Mouse (Mus musculus) retina, postnatal 1 day (tissue): Measurements from ENCODE around the gene Parvb.

ENCODE experiments used
- DNase-seq: peaks from one replicate; pipeline ENCODE4 v3.0.0-alpha.2; 2012

Parvb gene

GRCm38 (mm10) chr15:84295225-84295624 is 63.4 kb downstream of the Parvb start:
- peak; percentile 69 for DNase-seq

DNA sequence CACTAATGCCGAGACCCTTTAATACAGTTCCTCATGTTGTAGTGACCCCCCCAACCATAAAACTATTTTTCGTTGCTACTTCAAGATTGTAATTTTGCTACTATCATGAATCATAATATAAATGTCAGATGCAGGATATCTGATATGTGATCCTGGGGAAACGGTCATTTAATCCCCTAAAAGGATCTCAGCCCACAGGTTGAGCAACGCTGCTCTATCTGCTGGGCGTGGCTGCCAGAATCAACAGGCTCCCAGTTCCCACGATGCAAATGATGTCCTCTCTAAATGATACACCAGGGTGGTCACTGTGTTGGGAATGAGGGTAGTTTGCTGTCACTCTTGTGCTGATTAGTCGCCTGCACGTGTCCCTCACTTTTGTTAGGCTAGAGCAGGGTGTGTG is 65.6 kb downstream of the Parvb start:
- DNase-seq, result no peak

DNA sequence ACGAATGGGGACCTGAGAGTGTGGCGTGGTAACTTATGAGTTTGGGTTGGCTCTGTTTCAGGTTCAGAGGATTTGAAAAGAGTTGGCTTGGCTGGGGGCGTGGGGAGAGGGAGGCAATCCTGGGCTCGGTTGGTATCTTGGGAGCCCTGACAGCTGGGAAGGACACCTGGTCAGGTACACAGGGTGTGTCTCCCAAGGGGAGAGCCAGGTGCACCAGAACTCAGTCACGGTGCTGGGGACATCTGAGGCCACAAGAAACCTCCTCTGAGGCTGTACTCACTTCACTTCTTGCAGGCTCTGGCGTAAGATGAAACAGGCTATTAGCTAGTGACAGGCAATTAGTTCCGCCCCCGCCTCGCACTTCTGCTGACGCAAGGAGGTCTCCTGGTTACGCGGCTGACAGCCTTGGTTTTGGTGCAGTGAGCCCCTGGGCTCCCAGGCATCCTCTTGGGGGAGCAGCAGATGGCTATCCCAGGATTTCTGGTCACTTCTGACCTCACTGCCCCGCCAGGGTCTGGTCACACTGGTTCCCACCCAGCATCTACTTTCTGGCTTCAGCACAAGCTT is 67.0 kb downstream of the Parvb start:
- DNase-seq, result peak; percentile 58

GRCm38 (mm10) chr15:84299662-84300333 is 68.0 kb downstream of the Parvb start:
- peak; percentile 75 for DNase-seq

DNA sequence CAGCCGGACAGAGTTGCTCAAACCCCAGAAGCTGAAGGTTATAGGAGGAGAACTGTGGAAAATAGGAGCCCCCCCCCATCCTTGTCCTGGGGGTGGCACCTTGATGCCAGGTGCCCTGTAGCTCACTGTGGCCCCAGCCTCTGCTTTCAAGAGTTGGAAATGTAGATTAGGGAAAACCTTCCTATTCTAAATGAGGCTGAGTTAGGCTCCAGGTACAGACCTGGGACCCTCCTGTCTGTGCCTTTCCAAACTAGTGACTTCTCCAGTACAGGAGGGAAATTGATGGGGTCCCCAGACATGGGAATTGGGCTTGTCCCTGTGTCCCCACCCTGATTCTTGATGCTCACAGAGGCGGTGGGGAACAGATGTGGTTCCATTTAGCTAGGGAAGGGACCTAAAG is 68.7 kb downstream of the Parvb start:
- no peak for DNase-seq

DNA sequence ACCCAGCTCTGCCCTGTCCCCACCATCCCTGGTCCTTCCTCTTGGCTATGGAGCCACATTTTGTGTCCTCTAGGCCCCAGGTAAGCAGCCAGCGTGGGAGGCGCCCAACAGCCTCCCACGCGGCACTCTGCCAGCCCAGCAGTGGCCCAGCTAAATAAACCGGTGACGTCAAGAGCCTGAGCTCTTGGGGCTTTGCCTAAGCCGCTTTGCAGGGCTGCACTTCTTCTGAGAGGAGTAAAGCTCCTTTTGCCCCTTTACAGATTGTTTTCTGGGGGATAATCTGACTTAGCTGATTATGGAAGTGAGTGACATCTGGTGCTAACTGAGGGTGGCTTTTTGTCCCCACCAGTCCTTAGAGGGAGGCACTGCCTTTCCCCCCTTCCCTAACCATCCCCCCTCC is 69.2 kb downstream of the Parvb start:
- peak; percentile 95 for DNase-seq

DNA sequence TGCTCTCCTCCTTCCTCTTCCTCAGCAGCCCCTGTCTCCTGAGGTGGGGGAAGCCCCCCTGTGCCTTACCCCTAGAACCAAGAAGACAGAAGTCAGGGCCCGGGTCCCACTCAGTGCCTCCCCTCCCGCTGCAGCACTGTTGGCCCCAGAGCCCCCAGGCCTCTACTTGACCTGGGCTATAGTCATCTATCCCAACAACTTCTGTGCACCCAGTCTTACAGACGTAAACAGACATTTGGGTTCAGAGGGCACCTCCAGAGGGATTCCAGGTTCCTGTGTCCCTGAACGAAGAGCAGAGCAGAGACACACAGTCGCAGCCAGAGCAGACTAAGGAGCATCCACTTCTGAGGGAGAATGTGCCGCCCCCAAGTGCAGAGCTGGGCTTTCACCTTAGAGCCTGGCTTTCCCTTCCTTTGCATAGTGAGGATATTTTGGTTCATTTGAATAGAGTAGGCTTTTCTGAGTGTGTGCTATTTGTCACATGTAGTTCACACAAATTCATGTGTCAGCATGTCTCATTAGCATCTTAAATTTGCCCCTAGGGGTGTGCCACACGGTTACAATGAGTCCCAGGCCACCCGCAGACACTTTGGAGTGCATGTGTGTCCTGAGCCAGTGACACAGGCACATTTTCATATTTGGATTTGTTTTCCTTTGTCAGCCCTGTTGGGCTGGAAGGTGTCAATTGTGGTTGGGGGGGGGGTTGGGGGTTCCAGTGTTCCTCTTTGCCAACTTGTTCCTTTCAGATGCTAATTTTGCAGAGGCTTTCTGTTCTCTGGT is 70.0 kb downstream of the Parvb start:
- DNase-seq, result peak; percentile 48

DNA sequence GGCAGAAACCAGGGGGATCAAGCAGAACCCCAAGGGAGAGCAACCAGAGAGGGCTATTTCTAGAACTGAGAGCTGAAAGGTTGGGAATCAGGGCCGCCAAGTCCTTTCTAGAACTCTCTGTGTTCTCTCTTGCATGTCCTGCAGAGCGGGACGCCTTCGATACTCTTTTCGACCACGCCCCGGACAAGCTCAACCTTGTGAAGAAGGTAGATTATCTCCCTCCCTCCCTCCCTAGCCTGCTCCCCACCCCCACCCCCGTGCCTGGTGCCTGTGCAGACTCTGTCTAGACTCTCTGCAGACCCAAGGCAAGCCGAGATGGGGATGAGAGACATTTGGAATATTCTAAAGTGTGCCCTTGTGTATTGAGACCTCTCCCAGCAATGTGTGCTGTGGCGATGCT is 71.4 kb downstream of the Parvb start:
- peak; percentile 32 for DNase-seq

DNA sequence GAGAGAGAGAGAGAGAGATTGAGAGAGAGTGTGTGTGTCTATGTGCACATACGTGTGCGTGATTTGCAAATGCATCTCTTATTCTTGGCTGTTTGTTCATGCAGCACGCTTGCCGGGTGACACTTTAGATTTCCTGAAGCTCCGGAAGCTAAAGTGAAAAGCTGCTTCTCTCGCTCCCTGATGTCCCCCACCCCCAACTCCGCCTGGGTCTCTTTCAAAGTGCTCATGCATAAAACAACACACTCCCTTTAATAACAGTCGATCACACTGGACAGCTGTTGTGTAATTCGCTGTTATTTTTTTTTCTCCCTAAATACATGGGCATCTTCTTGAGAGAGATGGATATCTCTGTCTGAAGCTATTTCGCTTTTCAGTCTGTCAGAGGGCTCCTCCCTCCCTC is 73.5 kb downstream of the Parvb start:
- DNase-seq, result peak; percentile 30

GRCm38 (mm10) chr15:84310271-84310670 is 78.4 kb downstream of the Parvb start:
- no peak for DNase-seq

DNA sequence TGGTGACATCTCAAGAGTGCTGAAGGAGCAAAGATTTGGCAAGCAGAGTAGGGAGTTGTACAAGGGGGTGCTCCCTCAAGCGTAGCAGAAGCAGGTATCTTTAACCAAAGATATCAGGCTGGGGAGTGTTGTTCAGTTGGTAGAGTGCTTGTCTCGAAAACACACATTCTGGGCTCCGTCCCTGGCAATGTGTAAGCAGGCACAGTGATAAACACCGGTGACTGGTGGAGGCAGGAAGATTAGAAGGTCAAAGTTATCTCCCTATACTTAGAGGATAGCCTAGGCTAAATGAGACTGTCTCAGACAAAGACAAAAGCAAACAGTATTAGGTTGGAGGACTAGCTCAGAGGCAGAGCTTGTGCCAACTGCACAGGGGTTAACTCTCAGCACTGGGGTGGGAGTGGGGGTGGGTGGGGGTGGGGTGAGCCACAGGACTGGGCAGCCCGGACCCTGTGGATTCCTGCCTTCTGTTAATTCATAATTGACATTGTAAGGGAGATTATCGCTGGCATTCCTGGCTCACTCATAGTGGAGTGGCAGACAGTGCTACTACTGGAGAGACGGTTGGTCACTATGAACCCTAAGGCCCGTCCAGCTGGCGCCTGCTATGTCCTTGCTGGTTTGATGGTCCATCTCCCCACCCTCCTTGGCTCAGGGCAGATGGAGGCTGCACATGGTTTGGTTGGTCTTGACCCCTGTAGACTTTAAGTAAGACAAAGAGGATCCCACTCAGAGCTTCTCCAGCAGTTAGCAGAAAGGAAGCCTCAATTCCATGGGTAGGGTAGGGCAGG is 79.6 kb downstream of the Parvb start:
- peak; percentile 45 for DNase-seq

DNA sequence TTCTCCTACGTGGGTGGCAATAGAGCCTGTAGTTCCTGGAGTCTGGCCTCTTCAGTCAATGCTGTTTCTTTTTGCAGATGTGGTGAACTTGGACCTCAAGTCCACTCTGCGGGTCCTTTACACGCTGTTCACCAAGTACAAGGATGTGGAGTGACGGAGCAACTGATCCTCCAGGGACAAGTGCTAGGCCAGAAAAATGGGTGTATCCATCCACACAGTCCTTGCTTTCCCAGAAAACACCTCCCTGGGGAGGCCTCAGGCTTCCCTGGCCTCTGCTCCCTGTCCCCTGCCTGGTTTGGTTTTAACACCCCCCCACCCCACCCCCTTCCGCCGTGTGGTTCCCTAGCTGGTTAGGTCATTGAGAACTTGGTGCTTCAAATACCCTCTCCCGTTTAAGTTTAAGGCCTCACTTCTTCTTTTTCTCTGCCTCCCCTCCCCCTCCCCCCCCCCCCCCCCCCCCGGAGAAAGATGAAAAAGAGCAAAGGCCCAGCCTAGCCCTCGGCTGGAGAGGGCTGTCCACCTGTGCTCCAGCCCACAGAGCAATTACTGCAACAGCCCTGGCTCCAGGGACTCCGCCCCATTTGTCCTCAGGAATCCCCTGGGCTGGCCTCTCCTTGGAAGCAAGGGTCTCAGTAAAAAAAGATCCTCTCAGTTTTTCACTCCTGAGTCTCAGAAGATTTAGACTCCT is 81.2 kb downstream of the Parvb start:
- DNase-seq, result peak; percentile 14

- DNase-seq, result peak; percentile 18
Observed at GRCm38 (mm10) chr15:84313566-84313878, 81.7 kb downstream of the Parvb start.

- DNase-seq, result peak; percentile 44
Observed at GRCm38 (mm10) chr15:84314420-84315080, 82.7 kb downstream of the Parvb start.

DNA sequence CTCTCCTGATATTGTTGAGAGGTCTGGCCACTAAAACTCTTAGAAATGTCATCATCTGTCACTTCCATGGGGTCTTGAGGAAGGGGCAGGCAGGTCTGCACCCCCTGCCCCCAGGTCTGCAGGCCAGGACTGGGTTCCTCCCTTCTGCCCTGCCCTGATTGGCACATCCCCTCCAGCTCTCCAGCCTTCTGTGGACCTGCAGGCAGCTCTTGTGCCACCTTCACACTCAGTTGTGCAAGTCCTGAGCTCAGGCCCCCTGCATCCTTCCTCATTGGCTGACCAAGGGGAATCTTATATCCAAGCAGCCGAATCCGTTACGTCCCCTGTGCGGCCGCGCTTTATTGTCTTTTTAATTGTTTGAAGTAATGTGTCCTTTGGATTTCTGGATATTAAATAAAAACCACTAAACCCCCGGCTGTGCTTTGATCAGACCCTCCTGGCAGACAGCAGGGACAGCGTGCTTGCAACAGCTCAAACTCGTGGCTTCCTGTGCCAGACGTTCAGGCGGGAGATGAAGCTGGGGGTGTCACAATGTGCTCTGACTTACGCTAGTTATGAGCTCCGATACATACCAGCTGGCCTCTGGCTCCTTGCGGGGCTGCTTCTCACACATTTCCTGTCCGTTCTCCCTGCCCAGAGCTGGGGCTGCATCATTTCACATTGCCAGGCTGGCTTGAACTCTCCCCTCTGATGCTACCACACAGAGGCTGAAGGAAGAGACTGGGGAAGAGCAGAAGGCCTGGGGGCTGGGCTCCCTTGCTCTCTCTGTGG is 83.6 kb downstream of the Parvb start:
- DNase-seq, result peak; percentile 20

DNA sequence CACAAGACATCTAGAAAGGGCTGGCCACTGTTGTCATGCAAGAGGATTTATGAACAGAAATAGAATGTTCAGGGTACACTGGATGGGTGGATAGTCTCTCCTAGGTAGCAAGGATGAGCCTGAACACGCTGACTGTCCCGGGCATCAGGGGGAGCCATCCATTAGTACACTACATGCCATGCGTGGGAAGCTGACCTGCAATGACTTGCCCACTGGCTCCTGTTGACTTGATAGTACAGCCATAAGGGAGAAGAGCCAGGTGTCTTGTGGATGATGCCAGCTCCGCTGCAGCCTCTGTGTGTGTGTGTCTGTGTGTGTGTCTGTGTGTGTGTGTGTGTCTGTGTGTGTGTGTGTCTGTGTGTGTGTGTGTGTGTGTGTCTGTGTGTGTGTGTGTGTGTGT is 87.5 kb downstream of the Parvb start:
- DNase-seq, result no peak

DNA sequence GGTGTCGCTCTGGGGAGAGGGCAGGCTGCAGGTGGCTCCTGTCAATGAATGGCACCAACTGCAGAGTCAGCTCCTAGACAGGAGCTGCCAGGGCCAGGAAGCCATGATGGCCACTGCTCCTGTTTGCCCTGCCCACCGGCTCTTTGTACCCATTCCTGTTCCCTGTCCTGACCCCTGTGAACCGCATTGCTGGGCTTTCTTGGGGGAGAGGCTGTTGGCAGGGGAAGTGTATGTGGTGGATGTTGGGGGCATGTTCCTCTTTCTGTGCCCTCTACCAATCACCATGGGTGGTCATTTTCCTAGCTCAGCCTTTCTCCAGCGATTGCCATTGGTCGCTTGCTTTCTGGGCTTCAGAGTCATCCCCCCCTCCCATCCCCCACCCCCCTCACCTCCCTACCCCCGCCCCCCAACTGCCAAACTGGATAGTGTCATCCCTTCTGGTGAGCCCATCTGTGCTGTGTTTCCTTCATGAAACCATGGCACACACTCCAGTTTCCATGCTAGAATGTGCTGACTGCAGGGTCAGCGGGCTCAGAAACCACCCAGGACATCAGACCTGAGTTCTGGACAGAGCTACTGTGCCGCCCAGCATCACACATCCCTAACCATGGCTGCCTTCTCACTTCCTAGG is 89.8 kb downstream of the Parvb start:
- DNase-seq, result peak; percentile 37

DNA sequence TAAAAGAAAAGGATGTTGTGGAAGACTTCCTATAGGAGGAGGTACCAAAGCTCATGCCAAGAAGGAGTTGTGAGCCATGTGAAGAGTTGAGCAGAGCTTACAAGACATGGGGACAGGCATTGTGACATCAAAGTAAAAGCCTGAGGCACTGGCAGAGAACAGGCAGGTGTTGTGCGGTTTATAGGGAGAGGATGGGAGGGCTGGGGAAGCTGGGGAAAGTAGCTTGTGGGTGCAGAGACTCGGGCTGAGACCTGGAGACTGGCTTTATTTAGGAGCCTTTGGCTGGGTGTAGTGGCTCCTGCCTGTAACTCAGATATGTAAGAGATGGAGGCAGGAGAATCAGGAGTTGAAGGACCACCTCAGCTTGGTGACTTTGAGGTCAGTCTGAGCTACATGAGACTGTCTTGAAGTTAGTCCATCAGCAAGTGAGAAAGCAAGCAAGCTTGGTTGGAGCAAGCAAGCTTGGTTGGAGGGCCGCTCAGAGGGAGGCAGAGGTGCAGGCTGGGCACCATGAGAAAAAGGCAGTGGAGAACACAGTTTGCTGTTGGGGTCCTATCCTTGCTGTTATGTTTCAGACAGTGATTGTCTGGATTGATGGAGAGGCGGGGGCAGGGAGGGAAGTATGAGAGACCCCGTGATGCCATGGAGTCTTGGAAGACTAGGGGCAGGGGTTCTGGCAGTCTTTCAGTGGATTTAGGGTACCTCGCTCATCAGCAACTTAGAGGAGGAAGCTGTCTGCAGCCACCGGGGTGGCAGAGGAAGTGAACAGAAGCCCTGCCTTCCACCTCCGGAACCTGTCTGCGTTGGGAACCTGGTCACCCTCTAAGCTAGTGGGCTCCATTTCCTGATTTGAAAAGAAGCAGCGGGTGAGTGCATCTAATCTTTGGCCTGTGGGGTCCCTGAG is 92.4 kb downstream of the Parvb start, which contains the start of gene Parvg:
TSS of gene Parvg (plus strand) at position 61 of the 904 bp plus-strand sequence.
- no peak for DNase-seq

DNA sequence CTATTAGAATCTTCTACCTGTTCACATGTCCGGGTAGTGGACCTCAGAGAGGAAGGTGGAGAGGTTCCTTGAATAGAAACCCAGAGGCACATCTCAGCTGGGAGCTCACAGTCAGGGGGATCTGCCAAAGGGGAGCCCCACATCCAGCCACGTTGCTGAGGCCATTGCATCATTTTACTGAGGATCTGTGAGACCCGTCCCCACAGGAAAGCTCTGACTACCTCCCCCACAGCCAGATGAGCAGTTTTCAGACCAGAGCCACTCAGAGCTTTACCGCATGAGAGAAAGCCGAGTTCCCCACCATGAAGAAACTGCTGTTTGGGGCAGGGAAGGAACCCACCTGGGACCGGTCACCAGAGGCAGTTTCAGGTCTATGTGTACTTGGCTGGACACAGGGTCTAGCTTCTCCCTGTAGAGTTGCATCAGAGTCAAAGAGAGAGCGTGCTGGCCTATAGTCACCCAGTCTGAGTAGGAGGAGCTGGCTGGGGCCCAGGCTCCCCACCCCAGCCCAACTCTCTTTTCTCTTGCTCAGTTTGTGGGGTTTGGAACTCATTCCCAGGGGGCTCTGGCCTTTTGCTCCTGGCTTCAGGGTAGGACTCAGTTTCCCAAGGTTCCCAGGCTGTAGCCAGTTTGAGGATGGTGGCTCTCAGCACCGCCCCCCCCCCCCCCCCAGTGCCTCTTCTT is 93.2 kb downstream of the Parvb start:
- no peak for DNase-seq
